Mouse (Mus musculus): ENCODE measurements around the gene Scube1. TPM values are rescaled to one million over a fixed set of nuclear protein-coding genes. Genes with fewer than 3 reads are reported as not detected.

Gene Scube1
- polyA plus RNA-seq (2014; fragmentation: Illumina TruSeq; extraction: RNeasy Lipid Tissue Mini Kit (QIAGEN cat#74804); ENCODE audit: low replicate concordance), result 0.37 TPM

GRCm38 (mm10) chr15:83724886-83725269, at the start of gene Scube1:
Gene Scube1 (minus strand): TSS chr15:83725021.

GRCm38 (mm10) chr15:83594513-83595363, 130.1 kb downstream of the Scube1 start, which contains the start of gene Ttll12:
Gene Ttll12 (minus strand): TSS chr15:83595157.

GRCm38 (mm10) chr15:83563327-83563856, 161.4 kb downstream of the Scube1 start, which contains the start of the genes Tspo and Mcat:
Gene Tspo (plus strand): TSS chr15:83563592.
Gene Mcat (minus strand): TSS chr15:83563787.

Other genes with a start within 250 kb of the Scube1 start
- gene Ttll1, start 214.1 kb downstream of the Scube1 start, polyA plus RNA-seq (2014; fragmentation: Illumina TruSeq; extraction: RNeasy Lipid Tissue Mini Kit (QIAGEN cat#74804); ENCODE audit: low replicate concordance), result 0.78 TPM
- not detected for gene Bik, start 198.2 kb downstream of the Scube1 start, polyA plus RNA-seq (2014; fragmentation: Illumina TruSeq; extraction: RNeasy Lipid Tissue Mini Kit (QIAGEN cat#74804); ENCODE audit: low replicate concordance)
- not detected for gene Tspo, start 161.4 kb downstream of the Scube1 start, polyA plus RNA-seq (2014; fragmentation: Illumina TruSeq; extraction: RNeasy Lipid Tissue Mini Kit (QIAGEN cat#74804); ENCODE audit: low replicate concordance)
- 0.37 TPM for gene Mcat, start 161.2 kb downstream of the Scube1 start, polyA plus RNA-seq (2014; fragmentation: Illumina TruSeq; extraction: RNeasy Lipid Tissue Mini Kit (QIAGEN cat#74804); ENCODE audit: low replicate concordance)
- gene Ttll12, start 129.9 kb downstream of the Scube1 start, polyA plus RNA-seq (2014; fragmentation: Illumina TruSeq; extraction: RNeasy Lipid Tissue Mini Kit (QIAGEN cat#74804); ENCODE audit: low replicate concordance), result 0.45 TPM
- gene Mpped1, start 54.4 kb upstream of the Scube1 start, polyA plus RNA-seq (2014; fragmentation: Illumina TruSeq; extraction: RNeasy Lipid Tissue Mini Kit (QIAGEN cat#74804); ENCODE audit: low replicate concordance), result not detected

Data from small intestine, adult 10 weeks (tissue).